Mouse (Mus musculus) ZHBTc4 (cell line): ENCODE results near the gene Nucb1.
"Not testable (repeated sequence)": the region's sequence is repeated elsewhere in the genome, so short reads cannot be mapped to it uniquely, and the experiment has no call there.

Source experiments
- DNase-seq: peaks from one replicate; pipeline ENCODE4 v3.0.0-alpha.2; 2011; ENCODE audit warnings: low read depth, low spot score

Gene Nucb1

DNA sequence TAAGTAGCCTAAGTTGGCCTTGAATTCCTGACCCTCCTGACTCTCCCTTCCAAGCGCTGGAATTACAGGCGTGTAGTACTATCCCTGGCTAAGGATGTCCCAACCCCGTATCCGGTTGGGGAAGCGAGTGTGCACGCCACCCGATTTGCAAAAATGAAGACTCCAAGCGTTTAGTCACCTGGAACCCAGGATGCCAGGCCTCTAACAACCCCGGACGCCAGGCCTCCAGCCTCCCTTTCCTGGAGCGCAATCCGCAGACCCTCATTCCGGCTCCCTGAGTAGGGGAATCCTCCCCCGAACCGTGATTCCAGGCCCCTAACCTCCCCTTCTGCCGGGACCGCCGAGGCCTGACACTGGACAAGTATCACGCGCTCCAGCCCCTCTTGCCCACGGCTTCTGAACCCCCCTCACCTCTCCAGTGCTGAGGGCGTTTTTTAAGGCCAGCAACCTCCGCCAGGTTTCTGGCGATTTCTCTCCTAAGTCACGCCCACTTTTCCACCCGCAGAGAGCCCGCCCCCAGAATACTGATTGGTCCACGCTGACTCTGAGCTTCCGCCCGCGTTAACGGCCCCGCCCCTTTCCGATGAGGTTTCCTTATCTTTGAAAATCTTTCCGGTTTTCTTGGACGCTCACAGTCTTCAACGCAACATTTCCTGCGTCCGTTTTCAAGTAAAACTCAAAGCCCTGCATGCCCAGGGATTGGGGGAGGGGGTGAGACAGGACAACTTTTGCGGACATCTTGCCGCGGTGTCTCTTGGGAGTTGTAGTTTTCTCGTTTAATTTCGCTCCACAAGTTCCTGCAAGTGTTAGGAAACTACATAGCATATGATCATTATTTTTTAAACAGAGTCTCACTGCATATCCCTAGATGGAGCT lies at the start of gene Nucb1:
Gene Nucb1, minus strand, starts transcription at position 495 of the 876 bp plus-strand sequence.
- peak; percentile 96 for DNase-seq

DNA sequence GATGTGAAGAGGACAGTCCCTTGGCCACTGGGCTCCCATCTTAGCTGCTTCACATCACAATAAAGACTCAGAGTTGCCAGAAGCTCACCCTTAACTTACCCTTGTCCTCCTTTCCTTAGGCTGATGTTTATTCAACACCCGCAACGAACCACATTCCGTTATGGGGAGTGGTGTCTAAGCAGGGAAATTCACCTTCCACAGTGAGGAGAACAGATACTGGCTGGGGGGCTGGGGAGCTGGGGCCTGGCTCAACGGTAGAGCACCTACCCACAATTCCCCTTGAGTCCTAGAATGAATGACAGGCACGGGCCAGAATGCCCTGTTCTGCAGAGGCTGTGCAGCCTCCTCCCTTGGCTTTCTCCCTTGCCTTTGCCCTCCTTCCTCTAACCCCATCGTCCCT lies 48.7 kb upstream of the Nucb1 start:
- peak; percentile 95 for DNase-seq

DNA sequence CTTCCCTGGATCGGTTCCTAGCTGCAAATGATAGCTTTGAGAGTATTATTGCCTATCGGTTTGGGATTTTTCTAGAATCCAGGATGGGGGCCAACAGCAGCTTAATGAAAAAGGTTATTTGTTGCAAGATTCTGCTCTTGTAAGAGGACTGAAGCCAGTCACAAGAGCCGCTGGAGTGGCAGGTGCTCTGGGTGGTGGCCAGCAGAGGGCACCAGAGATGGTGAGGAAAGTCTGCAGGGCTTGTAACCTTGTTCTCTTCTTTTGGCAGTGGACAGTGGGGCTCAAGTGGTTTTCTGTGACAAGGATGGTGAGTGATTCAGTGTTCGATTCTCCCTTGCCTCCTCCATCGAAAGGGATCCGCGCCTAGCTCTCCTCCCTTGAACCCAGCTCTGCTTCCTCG lies 45.6 kb upstream of the Nucb1 start:
- peak; percentile 86 for DNase-seq

DNA sequence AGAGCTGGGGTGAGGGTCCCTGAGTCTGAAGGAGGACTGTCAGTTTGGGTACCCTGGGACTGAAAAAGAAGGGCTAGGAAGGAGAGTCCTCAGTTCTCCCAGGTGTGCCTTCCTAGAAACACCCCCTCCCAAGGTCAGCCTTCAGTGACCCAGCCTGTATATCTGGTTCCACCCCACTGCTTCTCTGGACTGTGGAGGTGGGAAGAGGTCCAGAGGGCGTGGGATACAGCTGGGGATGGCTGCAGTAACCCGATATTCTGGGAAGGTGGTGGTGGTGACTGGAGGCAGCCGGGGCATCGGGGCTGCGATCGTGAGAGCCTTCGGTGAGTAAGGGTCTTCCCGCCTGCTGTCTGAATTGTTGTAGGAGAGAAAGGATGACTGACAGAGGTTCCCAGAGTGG lies 44.5 kb upstream of the Nucb1 start, which contains the start of gene Hsd17b14:
Gene Hsd17b14, plus strand, starts transcription at position 150 of the 400 bp plus-strand sequence.
- DNase-seq: no peak

DNA sequence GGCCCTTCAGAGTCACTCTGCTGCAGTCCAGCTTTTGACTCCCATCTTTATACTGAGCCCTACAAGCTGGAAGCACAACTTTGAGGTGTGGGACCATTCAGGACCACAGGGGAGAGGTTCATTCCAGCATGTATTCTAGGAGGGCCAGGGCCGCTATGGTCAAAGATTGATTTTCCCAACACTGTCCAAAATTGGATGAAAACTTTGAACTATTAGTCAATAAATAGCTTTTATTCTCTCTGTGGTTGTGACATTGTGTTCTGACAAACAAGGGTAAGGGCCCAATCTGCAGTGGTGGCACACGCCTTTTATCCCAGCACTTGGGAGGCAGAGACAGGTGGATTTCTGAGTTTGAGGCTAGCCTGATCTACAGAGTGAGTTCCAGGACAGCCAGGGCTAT lies 43.8 kb upstream of the Nucb1 start:
- DNase-seq: no peak

DNA sequence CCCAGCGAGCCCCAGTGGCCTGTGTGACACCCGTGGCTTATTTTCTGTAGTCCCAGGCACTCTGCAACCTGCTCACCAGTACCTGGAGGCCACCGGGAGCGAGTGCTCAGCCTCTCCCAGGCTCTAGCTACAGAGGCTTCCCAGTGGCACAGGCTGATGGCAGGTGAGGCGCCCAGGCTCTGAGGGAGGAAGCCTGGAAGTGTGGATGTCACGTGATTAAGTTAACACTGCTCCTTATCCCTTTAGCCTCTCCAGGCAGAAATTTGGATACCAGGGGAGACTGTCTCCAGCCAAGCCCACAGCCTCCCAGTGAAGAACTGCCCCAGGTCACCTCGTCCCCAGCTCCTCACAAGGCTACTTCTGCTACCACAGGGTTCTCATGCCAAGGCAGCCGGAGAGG lies 43.3 kb upstream of the Nucb1 start:
- peak; percentile 51 for DNase-seq

DNA sequence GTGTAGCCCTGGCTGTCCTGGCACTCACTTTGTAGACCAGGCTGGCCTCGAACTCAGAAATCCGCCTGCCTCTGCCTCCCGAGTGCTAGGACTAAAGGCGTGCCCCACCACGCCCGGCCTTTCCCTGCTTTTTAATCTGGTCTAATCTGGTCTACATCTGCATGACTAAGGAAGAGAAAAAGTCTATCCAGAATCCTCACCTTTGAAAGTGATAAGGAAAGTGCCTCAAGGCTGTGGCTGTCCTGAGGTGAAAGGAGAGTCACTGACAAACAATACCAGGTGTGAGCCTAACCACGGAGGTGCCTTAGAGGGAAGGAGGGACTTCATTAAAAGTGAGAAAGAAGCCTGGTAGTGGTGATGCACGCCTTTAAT lies 41.3 kb upstream of the Nucb1 start:
- peak; percentile 97 for DNase-seq

DNA sequence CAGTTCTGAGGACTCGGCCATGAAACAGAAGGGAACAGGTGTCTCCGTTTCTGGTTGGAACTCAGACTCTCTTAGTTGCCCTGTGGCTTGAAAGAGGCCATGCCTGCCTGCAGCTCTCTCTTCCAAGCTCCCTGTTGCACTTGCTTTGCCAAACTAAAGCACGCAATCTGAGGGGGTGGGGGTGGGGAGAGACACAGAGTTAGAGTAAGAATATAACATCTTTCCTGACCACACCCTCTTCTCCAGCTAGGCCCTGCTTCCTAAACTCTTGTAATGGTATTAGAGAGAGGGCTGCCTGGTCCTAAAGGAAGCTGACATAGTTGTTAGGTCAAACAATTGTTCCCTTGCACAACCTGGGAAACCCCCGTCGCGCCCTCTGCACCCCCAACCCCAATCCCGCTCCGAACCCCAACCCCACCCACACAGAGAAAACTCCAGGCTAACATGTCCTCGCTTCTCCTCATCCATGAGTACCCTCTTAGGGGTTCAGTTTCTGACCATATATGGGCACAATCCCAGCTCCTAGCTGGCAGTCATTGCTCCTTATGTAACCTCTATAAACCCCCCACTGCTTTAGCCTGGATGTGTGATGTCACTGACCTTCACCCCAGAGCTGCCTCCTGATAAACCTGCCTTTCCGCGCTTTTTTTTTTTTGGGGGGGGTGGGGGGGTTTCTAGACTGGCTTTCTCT lies 40.8 kb upstream of the Nucb1 start:
- peak; percentile 71 for DNase-seq

DNA sequence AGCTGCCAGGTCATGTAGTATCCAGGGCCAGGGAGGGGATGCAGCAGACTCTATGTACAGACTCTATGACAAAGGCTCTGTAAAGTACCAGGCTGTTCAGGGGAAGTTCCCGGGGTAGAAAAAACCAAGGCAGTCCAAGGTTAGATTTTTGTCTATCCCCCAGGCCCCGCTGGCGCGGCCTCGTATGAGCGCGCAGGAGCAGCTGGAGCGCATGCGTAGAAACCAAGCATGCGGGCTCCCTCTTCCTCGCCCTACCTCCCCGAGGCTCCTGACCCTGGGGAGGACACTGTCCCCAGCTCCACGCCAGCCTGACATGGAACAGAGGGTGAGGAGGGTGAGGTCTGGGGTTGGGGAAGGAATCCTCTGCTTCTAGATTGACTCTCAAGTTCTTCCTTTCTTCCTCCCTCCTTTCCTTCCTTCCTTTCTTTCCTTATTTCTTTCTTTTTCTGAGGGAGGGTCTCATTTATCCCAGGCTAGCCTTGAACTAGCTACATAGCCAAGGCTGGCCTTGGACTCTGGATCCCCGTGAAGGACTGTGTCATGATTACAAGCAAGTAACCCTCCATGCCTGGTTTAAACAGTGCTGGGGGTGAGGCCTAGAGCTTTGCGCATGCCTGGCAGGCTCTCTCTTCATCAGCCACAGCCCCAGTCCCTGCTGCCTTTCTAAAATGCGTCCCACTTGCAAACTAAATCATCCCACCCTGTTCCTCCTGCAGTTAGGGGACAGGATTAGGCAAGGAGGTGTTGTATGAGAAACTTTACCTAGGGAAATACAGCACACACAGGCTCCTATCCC lies 39.6 kb upstream of the Nucb1 start:
- DNase-seq: peak; percentile 68

DNA sequence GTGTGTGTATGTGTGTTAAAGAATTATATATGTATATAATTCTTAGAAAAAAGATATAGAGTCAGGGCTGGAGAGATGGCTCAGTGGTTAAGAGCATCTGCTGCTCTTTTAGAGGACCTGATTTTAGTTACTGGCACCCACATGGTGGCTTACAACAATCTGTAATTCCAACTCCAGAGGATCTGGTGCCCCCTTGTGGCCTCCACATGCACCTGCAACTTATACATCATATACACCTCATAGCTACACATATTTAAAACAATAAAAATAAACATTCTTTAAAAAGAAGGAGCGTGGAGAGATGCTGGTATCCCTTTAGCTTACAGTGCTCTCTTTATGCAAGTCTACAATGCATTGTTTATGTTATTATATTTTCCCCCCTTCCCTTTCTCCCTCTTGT lies 34.3 kb upstream of the Nucb1 start:
- DNase-seq: peak; percentile 64

DNA sequence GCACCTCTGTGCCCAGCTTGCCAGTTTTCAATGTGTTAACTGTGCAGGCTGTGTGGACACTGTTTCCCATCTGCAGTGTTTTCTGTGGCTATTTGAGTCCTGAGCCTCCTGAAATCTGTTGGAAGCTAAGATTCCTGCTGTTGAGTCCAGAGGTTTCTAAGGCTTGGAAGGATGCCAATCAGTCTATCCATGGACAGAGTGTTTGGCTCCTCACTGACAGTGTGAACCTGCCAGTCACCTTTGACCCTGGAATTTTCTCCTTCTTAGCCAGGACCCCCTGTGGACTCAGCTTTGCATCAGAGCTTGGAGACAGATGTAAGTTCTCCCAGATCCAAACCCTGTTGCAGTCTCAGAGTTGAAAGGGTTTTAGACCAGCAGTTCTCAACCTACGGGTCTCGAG lies 30.0 kb upstream of the Nucb1 start:
- no peak for DNase-seq

DNA sequence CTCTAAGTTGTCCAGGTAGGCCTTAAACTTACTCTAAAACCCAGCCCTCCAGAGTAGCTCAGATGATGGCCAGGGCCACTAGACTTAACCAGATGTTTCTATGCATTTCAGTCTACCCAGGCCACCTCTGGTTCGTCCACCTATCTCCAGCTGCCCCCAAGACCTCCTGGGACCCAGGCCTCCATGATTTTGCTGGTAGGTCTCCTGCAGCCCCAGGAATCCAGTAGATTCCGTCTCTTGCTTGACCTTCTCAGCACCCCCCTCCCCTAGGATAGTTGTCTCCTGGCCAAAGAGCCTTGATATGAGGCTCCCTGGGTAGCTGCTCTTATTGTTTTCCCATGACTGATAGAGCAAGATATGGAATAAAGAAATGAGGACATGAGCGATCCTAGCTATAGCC lies 28.9 kb upstream of the Nucb1 start:
- DNase-seq: no peak

DNA sequence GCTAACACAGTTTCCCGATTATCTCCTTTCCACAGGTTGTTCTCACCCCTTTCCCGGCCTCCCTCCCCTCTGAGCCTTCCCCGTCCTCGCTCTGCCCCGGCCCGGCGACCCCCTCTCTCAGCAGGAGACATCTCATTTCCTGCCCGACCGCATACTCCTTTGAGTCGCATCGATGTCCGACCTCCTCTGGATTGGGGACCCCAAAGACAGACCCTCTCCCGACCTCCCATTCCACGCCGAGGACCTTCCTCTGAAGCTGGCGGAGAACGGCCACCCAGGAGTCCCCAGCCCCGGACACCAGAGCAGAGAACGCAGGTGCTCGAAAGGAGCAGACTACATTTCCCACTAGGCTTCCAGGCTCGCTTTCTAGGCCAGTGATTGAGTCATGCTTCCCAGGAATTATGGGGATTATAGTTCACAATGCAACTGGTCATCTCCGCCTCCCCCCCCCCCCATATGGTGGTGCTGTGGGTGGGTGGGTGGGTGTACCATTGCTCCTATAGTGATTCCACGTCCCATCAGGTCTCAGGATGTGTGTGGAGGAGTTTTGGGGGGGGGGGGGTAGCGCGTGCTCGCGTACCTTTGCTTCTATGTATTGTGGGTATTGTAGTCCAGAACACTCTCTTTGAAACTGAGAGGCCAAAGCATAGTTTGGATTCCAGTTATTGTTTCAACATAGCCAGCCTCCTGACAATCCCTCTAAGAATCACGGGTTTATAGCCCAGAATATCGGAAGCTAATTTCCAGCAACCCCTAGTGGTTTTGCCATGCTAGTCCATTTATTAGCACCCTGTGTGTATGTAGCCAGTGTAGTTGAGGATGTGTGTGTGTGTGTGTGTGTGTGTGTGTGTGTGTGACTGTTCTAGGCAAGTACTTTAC lies 28.2 kb upstream of the Nucb1 start:
- peak; percentile 76 for DNase-seq

DNA sequence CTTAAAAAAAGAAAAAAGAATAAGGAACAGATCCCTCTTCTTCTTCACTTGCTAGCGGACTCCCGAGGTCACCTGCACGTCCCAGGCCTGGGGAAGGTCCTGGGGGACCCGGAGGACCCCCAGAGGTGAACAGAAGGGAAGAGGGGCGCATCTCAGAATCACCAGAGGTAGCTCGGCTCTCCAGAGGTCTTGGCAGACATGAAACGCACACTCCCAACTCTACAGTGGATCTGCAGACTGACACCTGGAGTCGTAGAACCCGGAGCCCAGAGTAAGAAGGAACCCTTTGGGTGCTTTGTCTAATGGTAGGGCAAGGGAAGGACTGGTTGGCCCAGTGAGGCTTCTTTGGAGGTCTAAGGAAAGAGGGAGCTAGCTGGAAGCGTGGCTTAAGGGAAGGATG lies 27.4 kb upstream of the Nucb1 start:
- DNase-seq: no peak

DNA sequence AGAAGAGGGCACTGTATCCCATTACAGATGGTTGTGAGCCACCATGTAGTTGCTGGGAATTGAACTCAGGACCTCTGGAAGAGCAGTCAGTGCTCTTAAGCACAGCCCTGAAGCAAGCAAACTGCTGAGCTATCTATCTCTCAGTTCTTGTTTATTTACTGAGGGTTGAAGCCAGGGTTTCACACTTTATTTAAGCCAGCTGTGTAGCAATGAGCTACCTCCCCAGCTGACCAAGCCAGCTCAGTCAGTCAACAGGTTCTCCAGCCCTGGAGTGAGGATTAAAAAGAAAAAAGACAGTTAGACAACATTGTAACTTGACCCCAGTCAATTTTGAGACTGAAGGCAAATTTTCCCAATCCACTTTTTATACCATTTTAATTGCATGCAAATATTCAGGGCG lies 25.5 kb upstream of the Nucb1 start:
- no peak for DNase-seq

DNA sequence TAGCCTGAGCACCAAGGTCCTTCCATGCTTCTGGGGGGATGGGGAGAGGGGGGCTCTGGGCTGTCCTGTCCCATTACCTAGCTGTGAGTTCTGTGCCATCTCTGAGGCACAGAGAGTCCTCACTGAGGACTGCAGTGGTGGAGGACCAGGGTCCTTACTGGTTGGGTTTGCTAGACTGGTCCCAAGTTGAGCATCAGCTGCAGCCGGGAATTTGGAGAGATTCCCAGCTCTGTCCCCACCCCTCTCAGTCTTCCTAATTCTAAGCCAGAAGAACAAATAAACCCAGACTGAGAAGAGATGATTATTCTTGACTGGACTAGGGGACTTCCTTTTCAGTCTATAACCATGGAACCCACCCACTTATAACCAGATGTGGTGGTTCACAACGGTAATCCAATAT lies 20.4 kb upstream of the Nucb1 start:
- DNase-seq: no peak

DNA sequence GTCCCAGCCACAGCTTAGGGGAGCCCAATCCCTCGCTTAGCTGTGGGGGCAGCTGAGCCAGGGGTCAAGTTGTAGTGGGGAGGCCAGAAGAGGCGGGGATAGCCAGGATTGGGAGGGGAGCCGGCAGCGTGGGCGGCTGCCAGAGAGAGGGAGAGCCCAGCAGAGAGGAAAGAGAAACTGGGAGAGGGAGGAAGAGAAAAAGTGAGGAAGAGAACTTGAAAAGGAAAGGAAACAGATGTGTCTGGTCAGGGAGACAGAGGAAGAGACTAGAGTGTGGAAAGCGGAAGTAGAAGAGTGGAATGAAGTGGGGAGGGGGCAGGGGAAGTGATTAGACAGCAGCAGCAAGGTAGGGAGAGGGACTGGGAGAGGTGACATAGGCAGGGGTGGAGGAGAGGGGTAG lies 19.3 kb upstream of the Nucb1 start:
- no peak for DNase-seq

DNA sequence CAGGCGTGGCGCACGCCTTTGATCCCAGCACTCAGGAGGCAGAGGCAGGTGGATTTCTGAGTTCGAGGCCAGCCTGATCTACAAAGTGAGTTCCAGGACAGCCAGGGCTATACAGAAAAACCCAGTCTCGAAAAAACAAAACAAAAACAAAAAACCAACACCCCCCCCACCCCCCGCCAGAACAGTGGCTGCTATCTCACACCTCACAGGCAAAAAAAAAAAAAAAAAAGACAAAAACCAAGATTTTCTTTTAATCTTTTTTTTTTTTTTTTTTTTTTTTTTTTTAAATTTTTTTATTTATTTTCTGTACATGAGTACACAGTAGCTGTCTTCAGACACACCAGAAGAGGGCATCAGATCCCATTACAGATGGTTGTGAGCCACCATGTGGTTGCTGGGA lies 17.0 kb upstream of the Nucb1 start:
- not testable (repeated sequence) for DNase-seq

DNA sequence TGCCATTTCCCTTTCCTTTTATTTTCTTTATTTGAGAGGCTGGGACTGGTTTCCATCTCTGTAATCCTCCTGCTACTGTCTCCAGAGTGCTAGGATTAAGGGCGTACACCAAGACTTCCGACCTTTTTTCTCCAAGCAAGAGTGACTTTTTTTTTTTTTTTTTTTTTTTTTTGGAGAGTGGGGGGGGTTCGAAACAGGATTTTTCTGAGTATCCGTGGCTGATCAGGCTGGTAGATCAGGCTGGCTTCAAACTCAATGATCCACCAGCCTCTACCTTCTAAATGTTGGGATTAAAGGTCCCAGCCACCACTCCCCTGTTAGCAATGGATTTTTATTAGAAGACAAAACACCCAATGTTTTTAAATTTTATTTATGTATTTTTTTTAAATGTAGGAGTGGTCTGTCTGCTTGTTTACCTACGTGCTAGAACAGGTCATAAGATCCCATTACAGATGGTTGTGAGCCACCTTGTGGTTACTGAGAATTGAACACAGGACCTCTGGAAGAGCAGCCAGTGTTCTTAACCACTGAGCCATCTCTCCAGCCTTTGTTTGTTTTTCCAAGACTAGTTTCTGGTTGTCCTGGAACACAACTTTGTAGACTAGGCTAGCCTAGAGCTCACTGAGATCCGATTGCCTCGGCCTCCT lies 16.4 kb upstream of the Nucb1 start:
- peak; percentile 67 for DNase-seq

DNA sequence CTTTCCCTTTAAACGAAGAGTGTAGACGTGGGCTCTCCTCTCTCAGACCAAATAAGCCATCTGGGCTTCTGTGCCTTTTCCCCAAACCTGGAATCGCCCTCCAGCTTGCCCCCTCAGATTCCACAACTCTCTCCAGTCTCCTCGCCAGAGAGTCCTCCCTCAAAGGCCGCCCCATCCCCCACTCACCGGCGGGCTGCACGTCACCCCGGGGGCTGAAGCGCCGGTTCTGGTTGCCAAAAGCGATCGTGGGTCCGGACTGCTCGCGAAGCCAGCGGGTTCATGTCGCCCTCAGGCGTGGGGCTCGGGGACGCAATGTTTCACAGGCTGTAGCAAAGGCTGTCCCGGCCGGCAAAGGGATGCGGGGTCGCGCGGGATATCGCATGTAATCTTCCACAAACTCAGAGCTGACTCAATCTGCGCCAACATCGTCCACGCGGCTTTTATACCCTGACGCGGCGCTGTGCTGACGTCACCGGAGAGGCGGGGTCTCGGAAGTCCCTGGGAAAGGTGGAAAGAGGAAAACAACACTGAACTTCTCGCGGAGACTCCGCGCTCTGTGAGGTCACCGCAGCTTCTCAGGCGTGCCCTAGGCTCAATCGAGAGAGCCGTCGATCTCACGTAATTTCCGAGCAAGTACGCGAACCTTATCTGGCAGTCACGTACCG lies 15.7 kb upstream of the Nucb1 start, which contains the start of the genes Ppp1r15a and Plekha4:
Gene Ppp1r15a, minus strand, starts transcription at position 460 of the 665 bp plus-strand sequence.
Gene Plekha4, plus strand, starts transcription at position 522 of the 665 bp plus-strand sequence.
- peak; percentile 98 for DNase-seq
